Mouse (Mus musculus) cerebellum, adult 2 months (tissue): ENCODE measurements at regions not wholly inside any gene's neighbourhood (a gene's known extent, or its start where the extent isn't known, plus 50 kb on each side); places are given as distances from the start of the nearest gene placed in this dataset.

ENCODE experiments used
- DNase-seq, 2 experiments: peaks; one replicate each; pipeline ENCODE4 v3.0.0; 2021
- H3K27ac ChIP-seq: fragments of 200-500 bp; 2 replicates; pipeline ENCODE4 v1.5.1; 2012; ENCODE audit warnings: low read length, control low read depth, inconsistent platforms; ENCODE audit not compliant: insufficient read depth
- H3K27me3 ChIP-seq: fragments of 200-500 bp; 2 replicates; pipeline ENCODE4 v1.6.1; 2012; ENCODE audit warnings: inconsistent platforms, mild to moderate bottlenecking, low read length, moderate library complexity; ENCODE audit not compliant: control insufficient read depth, insufficient read depth
- H3K4me1 ChIP-seq: fragments of 200-500 bp; 2 replicates; pipeline ENCODE4 v1.6.1; 2011; ENCODE audit warnings: low read length; ENCODE audit not compliant: control insufficient read depth, insufficient read depth
- H3K4me3 ChIP-seq: fragments of 200-500 bp; replicated peaks from 2 replicates; pipeline ENCODE3; 2011; ENCODE audit warnings: mild to moderate bottlenecking, low read depth, low read length, control low read depth; ENCODE audit not compliant: insufficient read depth
- CTCF ChIP-seq: fragments of 200-500 bp; IDR thresholded peaks from 2 replicates; pipeline ENCODE4 v1.5.1; 2011; ENCODE audit warnings: low read depth, mild to moderate bottlenecking, control low read depth, low read length, moderate library complexity, borderline replicate concordance; ENCODE audit not compliant: insufficient read depth
- POLR2A ChIP-seq: fragments of 200-500 bp; IDR thresholded peaks from 2 replicates; pipeline ENCODE4 v1.6.1; 2011; ENCODE audit warnings: low read length, control low read depth, borderline replicate concordance; ENCODE audit not compliant: insufficient read depth
- WGBS: fragments of 180-500 bp; shearing (Covaris S2); methylation state at CpG from one replicate; pipeline ENCODE4 v1.1.7; 2018; 5-methylcytosine and 5-hydroxymethylcytosine counted together

GRCm38 (mm10) chr16:50852081-50852480 lies 261.1 kb upstream of the Ccdc54 start:
- WGBS: 54% methylated on average over 5 of the region's 5 CpGs
- no peak for TF ChIP-seq CTCF
- no peak for TF ChIP-seq POLR2A
- no peaks in the 10 kb centered on the region for H3K4me1 ChIP-seq
- H3K4me3 ChIP-seq: no peak overlapping the region
- DNase-seq: no peak
- H3K27ac ChIP-seq: no peak overlapping the region
- no peaks in the 10 kb centered on the region for H3K27me3 ChIP-seq

GRCm38 (mm10) chr16:50847693-50848092 lies 256.7 kb upstream of the Ccdc54 start:
- DNase-seq: peak in 1 of 2 experiments; percentile 4
- peak; percentile 13; the same call in 1 of the 2 replicates for TF ChIP-seq CTCF
- no peak for TF ChIP-seq POLR2A
- Histone ChIP-seq H3K27me3 (no peaks in the 10 kb centered on the region), H3K4me3 (no peak overlapping the region), H3K4me1 (no peaks in the 10 kb centered on the region), H3K27ac (no peak overlapping the region)
- WGBS: 21% methylated on average over 2 of the region's 2 CpGs

- TF ChIP-seq CTCF (no peak), POLR2A (no peak)
- WGBS: 71% methylated on average over 4 of the region's 4 CpGs
- no peak overlapping the region for H3K4me3 ChIP-seq
- H3K27me3 ChIP-seq: no peaks in the 10 kb centered on the region
- H3K27ac ChIP-seq: no peak overlapping the region
- no peaks in the 10 kb centered on the region for H3K4me1 ChIP-seq
- no peak for DNase-seq
Observed at GRCm38 (mm10) chr16:50846505-50846904, 255.6 kb upstream of the Ccdc54 start.

GRCm38 (mm10) chr16:50841677-50842580 lies 251.0 kb upstream of the Ccdc54 start:
- DNase-seq: peak; percentile 52 to 63
- H3K27ac ChIP-seq: no peak overlapping the region

GRCm38 (mm10) chr16:50841205-50841604 lies 250.3 kb upstream of the Ccdc54 start:
- TF ChIP-seq CTCF (no peak), POLR2A (no peak)
- Histone ChIP-seq H3K4me3 (no peak overlapping the region), H3K27ac (no peak overlapping the region), H3K27me3 (no peaks in the 10 kb centered on the region), H3K4me1 (no peaks in the 10 kb centered on the region)
- 12% methylated on average over 10 of the region's 10 CpGs for WGBS
- DNase-seq: no peak

More at GRCm38 (mm10) chr16:50841677-50842580, 251.0 kb upstream of the Ccdc54 start:
- no peak overlapping the region for H3K4me3 ChIP-seq
- no peaks in the 10 kb centered on the region for H3K4me1 ChIP-seq
- WGBS: 44% methylated on average over 15 of the region's 15 CpGs
- no peaks in the 10 kb centered on the region for H3K27me3 ChIP-seq
- TF ChIP-seq POLR2A (no peak), CTCF (peak; percentile 77)

- 49% methylated on average over 9 of the region's 9 CpGs for WGBS
- no peaks in the 10 kb centered on the region for H3K27me3 ChIP-seq
- no peak overlapping the region for H3K4me3 ChIP-seq
- H3K4me1 ChIP-seq: no peaks in the 10 kb centered on the region
- DNase-seq: no peak
- H3K27ac ChIP-seq: no peak overlapping the region
- no peak for TF ChIP-seq CTCF
- no peak for TF ChIP-seq POLR2A
Observed at GRCm38 (mm10) chr16:50839665-50840064, 248.7 kb upstream of the Ccdc54 start.

GRCm38 (mm10) chr16:50837416-50837815 lies 246.5 kb upstream of the Ccdc54 start:
- TF ChIP-seq CTCF (no peak), POLR2A (no peak)
- Histone ChIP-seq H3K27ac (no peak overlapping the region), H3K4me3 (no peak overlapping the region), H3K4me1 (no peaks in the 10 kb centered on the region), H3K27me3 (no peaks in the 10 kb centered on the region)
- 90% methylated on average over 9 of the region's 9 CpGs for WGBS
- DNase-seq: no peak

GRCm38 (mm10) chr16:50836457-50836856 lies 245.5 kb upstream of the Ccdc54 start:
- Histone ChIP-seq H3K4me3 (no peak overlapping the region), H3K4me1 (no peaks in the 10 kb centered on the region), H3K27ac (no peak overlapping the region), H3K27me3 (no peaks in the 10 kb centered on the region)
- TF ChIP-seq POLR2A: no peak
- TF ChIP-seq CTCF: no peak
- no peak for DNase-seq
- 71% methylated on average over 4 of the region's 4 CpGs for WGBS
